Mouse (Mus musculus) brown adipose tissue, adult 24 weeks (tissue): ENCODE measurements around the gene Ndc1. TPM values are rescaled to one million over a fixed set of nuclear protein-coding genes. Genes with fewer than 3 reads are reported as not detected.

ENCODE experiments used
- H3K27ac ChIP-seq: fragments of 200-500 bp; replicated peaks from 2 replicates; pipeline ENCODE4 v1.5.1; 2012; ENCODE audit warnings: low read depth, mild to moderate bottlenecking, low read length
- H3K4me1 ChIP-seq: fragments of 200-500 bp; 2 replicates; pipeline ENCODE4 v1.6.1; 2012; ENCODE audit warnings: low read length, mixed read lengths; ENCODE audit not compliant: control insufficient read depth, insufficient read depth, insufficient read length
- H3K4me3 ChIP-seq: fragments of 200-500 bp; 2 replicates; pipeline ENCODE4 v1.5.1; 2012; ENCODE audit warnings: low read depth, mild to moderate bottlenecking, low read length, moderate library complexity; ENCODE audit not compliant: insufficient read depth
- polyA plus RNA-seq: library from polyadenylated mRNA; stranded (reverse); fragments of >200 nt; gene quantifications from 2 replicates; pipeline ENCODE4 v1.2.4, GENCODE M21; 2012; ENCODE audit not compliant: missing spikeins, insufficient read depth, insufficient read length

The Ndc1 gene
- polyA plus RNA-seq, 1 experiment: 26.2 TPM

GRCm38 (mm10) chr4:107442891-107443483 lies 75.4 kb downstream of the Ndc1 start:
- Histone ChIP-seq H3K4me3 (no peak overlapping the region), H3K4me1 (no peaks in the 10 kb centered on the region), H3K27ac (no peak overlapping the region)

- H3K4me3 ChIP-seq: no peak overlapping the region
- H3K27ac ChIP-seq: no peak overlapping the region
- H3K4me1 ChIP-seq: no peaks in the 10 kb centered on the region
Observed at GRCm38 (mm10) chr4:107443621-107444020, 76.0 kb downstream of the Ndc1 start.

- Histone ChIP-seq H3K4me3 (no peak overlapping the region), H3K27ac (no peak overlapping the region), H3K4me1 (no peaks in the 10 kb centered on the region)
Observed at GRCm38 (mm10) chr4:107448481-107448880, 80.9 kb downstream of the Ndc1 start.

- Histone ChIP-seq H3K27ac (no peak overlapping the region), H3K4me3 (no peak overlapping the region), H3K4me1 (no peaks in the 10 kb centered on the region)
Observed at GRCm38 (mm10) chr4:107449519-107449918, 81.9 kb downstream of the Ndc1 start.

GRCm38 (mm10) chr4:107452266-107453015 lies 84.9 kb downstream of the Ndc1 start:
- no peak overlapping the region for H3K4me3 ChIP-seq
- no peaks in the 10 kb centered on the region for H3K4me1 ChIP-seq
- H3K27ac ChIP-seq: no peak overlapping the region

- H3K4me1 ChIP-seq: no peaks in the 10 kb centered on the region; the same call in 1 of the 2 replicates
- H3K4me3 ChIP-seq: no peak overlapping the region
- no peak overlapping the region for H3K27ac ChIP-seq
Observed at GRCm38 (mm10) chr4:107453141-107453984, 85.8 kb downstream of the Ndc1 start.

GRCm38 (mm10) chr4:107457602-107458001 lies 90.0 kb downstream of the Ndc1 start:
- Histone ChIP-seq H3K4me1 (no peaks in the 10 kb centered on the region; the same call in 1 of the 2 replicates), H3K4me3 (peak overlapping the region; percentile 19), H3K27ac (no peak overlapping the region)

- no peaks in the 10 kb centered on the region; the same call in 1 of the 2 replicates for H3K4me1 ChIP-seq
- no peak overlapping the region for H3K27ac ChIP-seq
- H3K4me3 ChIP-seq: no peak overlapping the region
Observed at GRCm38 (mm10) chr4:107458907-107459306, 91.3 kb downstream of the Ndc1 start.

- Histone ChIP-seq H3K4me3 (no peak overlapping the region), H3K27ac (no peak overlapping the region), H3K4me1 (no peaks in the 10 kb centered on the region; the same call in 1 of the 2 replicates)
Observed at GRCm38 (mm10) chr4:107459461-107459860, 91.9 kb downstream of the Ndc1 start.

- Histone ChIP-seq H3K4me1 (no peaks in the 10 kb centered on the region; the same call in 1 of the 2 replicates), H3K27ac (no peak overlapping the region), H3K4me3 (no peak overlapping the region)
Observed at GRCm38 (mm10) chr4:107460468-107460867, 92.9 kb downstream of the Ndc1 start.

Other genes with a start within 250 kb of the Ndc1 start
- 210 and 225 TPM in 2 replicates for gene Tmem59, start 189.4 kb upstream of the Ndc1 start, polyA plus RNA-seq
- 15.9 and 18.4 TPM in 2 replicates for gene Tceanc2, start 188.7 kb upstream of the Ndc1 start, polyA plus RNA-seq
- gene Ldlrad1, start 158.6 kb upstream of the Ndc1 start, polyA plus RNA-seq: not detected in 2 replicates
- 6.9 and 9.2 TPM in 2 replicates for gene Lrrc42, start 114.3 kb upstream of the Ndc1 start, polyA plus RNA-seq
- 30.9 and 58.4 TPM in 2 replicates for gene Hspb11, start 114.2 kb upstream of the Ndc1 start, polyA plus RNA-seq
- gene Dio1, start 60.6 kb upstream of the Ndc1 start, polyA plus RNA-seq: not detected in 2 replicates
- gene Yipf1, start 53.4 kb upstream of the Ndc1 start, polyA plus RNA-seq: 43.6 and 53.2 TPM in 2 replicates
- gene Glis1, start 66.8 kb downstream of the Ndc1 start, polyA plus RNA-seq: not detected in 2 replicates